8 mouse cellular contexts compared by ENCODE assay signal in genomic region chr13:97240965-97241786, GRCm38 (mm10). TPM values are rescaled to one million over a fixed set of nuclear protein-coding genes. Genes with fewer than 3 reads are reported as not detected.
DNase-seq lines count a peak whose midpoint lies in the region; ATAC-seq and TF ChIP-seq lines count a peak whose summit lies in the region.

Gene Enc1, plus strand, starts transcription at chr13:97241105.

- no peak for TF ChIP-seq EP300 in heart, postnatal 0 days (IDR thresholded peaks at IDR 0.05; ENCODE audit: low read depth)

- peak; percentile 66; the same call in 1 of the 2 replicates for TF ChIP-seq POLR2A in testis, adult 2 months (IDR thresholded peaks at IDR 0.05; ENCODE audit: control insufficient read depth, low read depth, low read length)

- DNase-seq in c-Kit-positive CD71-positive TER-119-positive erythroid progenitor cells, embryonic 14.5 days (ENCODE audit: low spot score): peak; percentile 51
- DNase-seq in heart, postnatal 0 days (ENCODE audit: low spot score): peak; percentile 94
- peak; percentile 86 to 92 for DNase-seq in kidney, postnatal 36 days

- no peaks in the 10 kb centered on the region for H3K27me3 ChIP-seq in E14TG2a.4 (ENCODE audit: insufficient read depth, low read length)
- H3K27me3 ChIP-seq in forebrain, embryonic 13.5 days: no peaks in the 10 kb centered on the region
- H3K27me3 ChIP-seq in heart, postnatal 0 days (ENCODE audit: control insufficient read depth, insufficient read depth, low read length): peaks cover 7% of the 10 kb centered on the region; the same call in 1 of the 2 replicates
- peaks cover 31% of the 10 kb centered on the region for H3K27me3 ChIP-seq in liver, embryonic 16.5 days (ENCODE audit: control insufficient read depth, insufficient read depth, low read depth, low read length)
- no peaks in the 10 kb centered on the region; the same call in 1 of the 2 replicates for H3K27me3 ChIP-seq in neural tube, embryonic 14.5 days (ENCODE audit: control insufficient read depth, insufficient read depth, low read length)
- no peaks in the 10 kb centered on the region for H3K27me3 ChIP-seq in testis, adult 2 months (ENCODE audit: control insufficient read depth, insufficient read depth, low read length)

- no peak for TF ChIP-seq CTCF in E14TG2a.4 (conservative IDR thresholded peaks at IDR 0.05; ENCODE audit: low read length)
- peak; percentile 61 for TF ChIP-seq CTCF in heart, postnatal 0 days (IDR thresholded peaks at IDR 0.05; ENCODE audit: low read depth)
- peak; percentile 40 for TF ChIP-seq CTCF in testis, adult 2 months (IDR thresholded peaks at IDR 0.05; ENCODE audit: control insufficient read depth, insufficient read depth, insufficient replicate concordance, low read depth, low read length)

- peak within 1 kb of the TSS; percentile 97 for H3K4me3 ChIP-seq in E14TG2a.4 (replicated peaks; ENCODE audit: low read length)
- H3K4me3 ChIP-seq in forebrain, embryonic 13.5 days: peak within 1 kb of the TSS; percentile 99
- peak within 1 kb of the TSS; percentile 85 for H3K4me3 ChIP-seq in heart, postnatal 0 days (ENCODE audit: low read depth, low read length)
- H3K4me3 ChIP-seq in liver, embryonic 16.5 days (ENCODE audit: low read depth, low read length): peak within 1 kb of the TSS; percentile 70
- H3K4me3 ChIP-seq in neural tube, embryonic 14.5 days (ENCODE audit: low read depth, low read length): peak within 1 kb of the TSS; percentile 96
- H3K4me3 ChIP-seq in testis, adult 2 months (ENCODE audit: control insufficient read depth, low read depth, low read length): peak within 1 kb of the TSS; percentile 84

- H3K4me2 ChIP-seq in forebrain, embryonic 13.5 days: peak within 1 kb of the TSS; percentile 85
- peak within 1 kb of the TSS; percentile 92 for H3K4me2 ChIP-seq in heart, postnatal 0 days (ENCODE audit: low read depth, low read length)
- peak within 1 kb of the TSS; percentile 79 for H3K4me2 ChIP-seq in liver, embryonic 16.5 days (ENCODE audit: low read depth, low read length)
- peak within 1 kb of the TSS; percentile 67 for H3K4me2 ChIP-seq in neural tube, embryonic 14.5 days (ENCODE audit: low read depth, low read length)

- H3K4me1 ChIP-seq in E14TG2a.4 (replicated peaks; ENCODE audit: low read depth, low read length): peaks cover 82% of the 10 kb centered on the region
- peaks cover 77% of the 10 kb centered on the region for H3K4me1 ChIP-seq in forebrain, embryonic 13.5 days
- H3K4me1 ChIP-seq in heart, postnatal 0 days (ENCODE audit: control insufficient read depth, insufficient read depth): peaks cover 20% of the 10 kb centered on the region
- peaks cover 3% of the 10 kb centered on the region; the same call in 1 of the 2 replicates for H3K4me1 ChIP-seq in liver, embryonic 16.5 days (ENCODE audit: control insufficient read depth, low read depth, low read length)
- H3K4me1 ChIP-seq in neural tube, embryonic 14.5 days (ENCODE audit: control insufficient read depth, insufficient read depth, low read length): peaks cover 30% of the 10 kb centered on the region
- peaks cover 21% of the 10 kb centered on the region for H3K4me1 ChIP-seq in testis, adult 2 months (ENCODE audit: control insufficient read depth, insufficient read depth, low read length)

- peak within 1 kb of the TSS; percentile 99 for H3K27ac ChIP-seq in forebrain, embryonic 13.5 days
- peak within 1 kb of the TSS; percentile 94 for H3K27ac ChIP-seq in heart, postnatal 0 days (ENCODE audit: low read depth)
- H3K27ac ChIP-seq in liver, embryonic 16.5 days (ENCODE audit: low read length): peak within 1 kb of the TSS; percentile 86
- H3K27ac ChIP-seq in neural tube, embryonic 14.5 days (ENCODE audit: low read depth, low read length): peak within 1 kb of the TSS; percentile 99
- H3K27ac ChIP-seq in testis, adult 2 months (ENCODE audit: control insufficient read depth, insufficient read depth, low read depth, low read length): peak within 1 kb of the TSS; percentile 91

- H3K9me3 ChIP-seq in E14TG2a.4 (ENCODE audit: low read length): no peaks in the 10 kb centered on the region
- no peaks in the 10 kb centered on the region for H3K9me3 ChIP-seq in forebrain, embryonic 13.5 days (replicated peaks)
- no peaks in the 10 kb centered on the region for H3K9me3 ChIP-seq in heart, postnatal 0 days (replicated peaks; ENCODE audit: control insufficient read depth, low read length)
- no peaks in the 10 kb centered on the region for H3K9me3 ChIP-seq in liver, embryonic 16.5 days (replicated peaks; ENCODE audit: control insufficient read depth, low read length)
- H3K9me3 ChIP-seq in neural tube, embryonic 14.5 days (ENCODE audit: control insufficient read depth, low read length): no peaks in the 10 kb centered on the region

- under 1% methylated on average over 66 of the region's 89 CpGs for WGBS in forebrain, embryonic 13.5 days
- WGBS in heart, postnatal 0 days: under 1% methylated on average over 82 of the region's 89 CpGs
- WGBS in liver, embryonic 16.5 days (ENCODE audit: insufficient replicate concordance): under 1% methylated on average over 84 of the region's 89 CpGs
- 1% methylated on average over 79 of the region's 89 CpGs for WGBS in neural tube, embryonic 14.5 days

- ATAC-seq in forebrain, embryonic 13.5 days: peak; percentile 86
- ATAC-seq in heart, postnatal 0 days (ENCODE audit: insufficient read depth, low read depth): peak; percentile 94
- ATAC-seq in liver, embryonic 16.5 days (ENCODE audit: low read depth): peak; percentile 85
- ATAC-seq in neural tube, embryonic 14.5 days (ENCODE audit: low read depth): peak; percentile 90

- H3K36me3 ChIP-seq in E14TG2a.4 (ENCODE audit: insufficient read depth, low read length): peaks cover 37% of the 10 kb centered on the region
- H3K36me3 ChIP-seq in forebrain, embryonic 13.5 days (ENCODE audit: poor library complexity, severe bottlenecking): peaks cover 14% of the 10 kb centered on the region
- H3K36me3 ChIP-seq in heart, postnatal 0 days (replicated peaks; ENCODE audit: control insufficient read depth, insufficient read depth, low read length): peaks cover 3% of the 10 kb centered on the region
- no peaks in the 10 kb centered on the region for H3K36me3 ChIP-seq in liver, embryonic 16.5 days (ENCODE audit: control insufficient read depth, insufficient read depth)
- peaks cover 11% of the 10 kb centered on the region; the same call in 1 of the 2 replicates for H3K36me3 ChIP-seq in neural tube, embryonic 14.5 days (ENCODE audit: control insufficient read depth, insufficient read depth, low read length)
- H3K36me3 ChIP-seq in testis, adult 2 months (ENCODE audit: control insufficient read depth, insufficient read depth, low read length): no peaks in the 10 kb centered on the region

- H3K9ac ChIP-seq in forebrain, embryonic 13.5 days: peak within 1 kb of the TSS; percentile 98
- H3K9ac ChIP-seq in heart, postnatal 0 days (replicated peaks; ENCODE audit: low read depth, low read length): peak within 1 kb of the TSS; percentile 72
- peak within 1 kb of the TSS; percentile 74 for H3K9ac ChIP-seq in liver, embryonic 16.5 days (ENCODE audit: low read depth, low read length)
- H3K9ac ChIP-seq in neural tube, embryonic 14.5 days (replicated peaks; ENCODE audit: low read depth, low read length): peak within 1 kb of the TSS; percentile 93

RNA-seq across cellular contexts. Expression of gene Enc1, which starts in this region (rescaled TPM):
- polyA plus RNA-seq in forebrain, embryonic 13.5 days (2015; fragmentation: Nextera tagmentation; extraction: Ambion mirVana): 44.4 and 45.2 TPM in 2 replicates
- 10.2 and 10.9 TPM in 2 replicates for total RNA-seq in heart, postnatal 0 days (2014; rRNA removed; ENCODE audit: low replicate concordance)
- 1.5 and 1.7 TPM in 2 replicates for polyA plus RNA-seq in heart, postnatal 0 days (2015; fragmentation: Nextera tagmentation; extraction: Ambion mirVana)
- polyA plus RNA-seq in liver, embryonic 16.5 days (2015; fragmentation: Nextera tagmentation; extraction: Ambion mirVana): 0.76 and 0.86 TPM in 2 replicates
- 72.3 and 94.5 TPM in 2 replicates for polyA plus RNA-seq in neural tube, embryonic 14.5 days (2014; fragmentation: Nextera tagmentation; extraction: Ambion mirVana)
- 6.0 and 8.5 TPM in 2 replicates for polyA plus RNA-seq in testis, adult 2 months (2012; rRNA removed)

Comparison
In these comparisons a context has a peak if more than half of its experiments do, and no peak if none do; other contexts are left out.
1. Peak in every context shown above with its lines: DNase-seq, ATAC-seq, H3K4me3 ChIP-seq and H3K27ac ChIP-seq.
2. Peak in ATAC-seq, H3K4me3 ChIP-seq, H3K27ac ChIP-seq, H3K9ac ChIP-seq and H3K4me2 ChIP-seq in liver, embryonic 16.5 days; RNA of the gene not detected or under 1 TPM.